Mouse (Mus musculus) kidney, adult 2 months (tissue): ENCODE data around the gene Drd1. TPM values are rescaled to one million over a fixed set of nuclear protein-coding genes. Genes with fewer than 3 reads are reported as not detected.

Experiments used
- DNase-seq: peaks from one replicate; pipeline ENCODE4 v3.0.0; 2021
- H3K27ac ChIP-seq: fragments of 200-500 bp; 2 replicates; pipeline ENCODE4 v1.5.1; 2012; ENCODE audit warnings: low read depth, low read length, control low read depth, inconsistent platforms; ENCODE audit not compliant: insufficient read depth
- H3K27me3 ChIP-seq: fragments of 200-500 bp; replicated peaks from 2 replicates; pipeline ENCODE4 v1.6.1; 2012; ENCODE audit warnings: mild to moderate bottlenecking, moderate library complexity, low read length, inconsistent platforms; ENCODE audit not compliant: control insufficient read depth, insufficient read depth
- H3K36me3 ChIP-seq: fragments of 200-500 bp; 2 replicates; pipeline ENCODE4 v1.6.1; 2012; ENCODE audit warnings: mild to moderate bottlenecking, moderate library complexity, low read length, inconsistent platforms; ENCODE audit not compliant: control insufficient read depth, insufficient read depth
- H3K4me1 ChIP-seq: fragments of 200-500 bp; 2 replicates; pipeline ENCODE4 v1.6.1; 2011; ENCODE audit warnings: low read length; ENCODE audit not compliant: control insufficient read depth, insufficient read depth
- H3K4me3 ChIP-seq: fragments of 200-500 bp; 2 replicates; pipeline ENCODE4 v1.5.1; 2011; ENCODE audit warnings: mild to moderate bottlenecking, low read depth, low read length, control low read depth; ENCODE audit not compliant: insufficient read depth
- CTCF ChIP-seq: fragments of 200-500 bp; conservative IDR thresholded peaks from 2 replicates; pipeline ENCODE4 v1.5.1; 2011; ENCODE audit warnings: low read depth, mild to moderate bottlenecking, control low read depth, low read length, moderate library complexity, mixed read lengths; ENCODE audit not compliant: insufficient read depth, insufficient read length
- POLR2A ChIP-seq: fragments of 200-500 bp; IDR thresholded peaks from one replicate; pipeline ENCODE4 v1.6.1; 2011; ENCODE audit warnings: low read depth, low read length, control low read depth
- WGBS: fragments of 180-500 bp; shearing (Covaris S2); methylation state at CpG from one replicate; pipeline ENCODE4 v1.1.7; 2018; 5-methylcytosine and 5-hydroxymethylcytosine counted together
- polyA plus RNA-seq: library from polyadenylated mRNA; depleted of rRNA; stranded (reverse); fragments of >200 nt; gene quantifications from 2 replicates; pipeline ENCODE4 v1.2.3, GENCODE M21; 2012

The Drd1 gene
- polyA plus RNA-seq, 1 experiment: 0.02 TPM

DNA sequence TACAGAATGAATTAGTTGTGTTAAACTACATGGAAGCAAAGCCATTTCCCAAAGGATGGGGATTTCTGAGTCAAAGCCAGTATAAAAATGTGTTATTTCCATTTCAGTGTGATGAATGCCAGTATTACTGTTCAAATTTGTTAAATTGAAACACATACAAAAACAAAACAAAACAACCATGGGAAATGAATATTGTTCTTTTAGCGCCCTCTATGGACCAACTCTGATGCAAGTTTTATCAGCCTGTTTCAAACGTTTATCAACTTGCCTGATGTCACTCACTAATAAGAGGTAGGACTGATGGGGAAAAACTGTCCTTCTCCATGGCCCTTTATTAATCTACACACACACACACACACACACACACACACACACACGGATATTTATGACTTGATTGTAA, 7.8 kb upstream of the Drd1 start:
- peak; percentile 37 for DNase-seq
- WGBS: 1% methylated on average over 3 of the region's 3 CpGs
- no peak for TF ChIP-seq POLR2A
- no peak overlapping the region for H3K4me3 ChIP-seq
- H3K4me1 ChIP-seq: no peaks in the 10 kb centered on the region; the same call in 1 of the 2 replicates
- no peaks in the 10 kb centered on the region for H3K27me3 ChIP-seq
- no peak overlapping the region for H3K27ac ChIP-seq
- H3K36me3 ChIP-seq: no peaks in the 10 kb centered on the region

DNA sequence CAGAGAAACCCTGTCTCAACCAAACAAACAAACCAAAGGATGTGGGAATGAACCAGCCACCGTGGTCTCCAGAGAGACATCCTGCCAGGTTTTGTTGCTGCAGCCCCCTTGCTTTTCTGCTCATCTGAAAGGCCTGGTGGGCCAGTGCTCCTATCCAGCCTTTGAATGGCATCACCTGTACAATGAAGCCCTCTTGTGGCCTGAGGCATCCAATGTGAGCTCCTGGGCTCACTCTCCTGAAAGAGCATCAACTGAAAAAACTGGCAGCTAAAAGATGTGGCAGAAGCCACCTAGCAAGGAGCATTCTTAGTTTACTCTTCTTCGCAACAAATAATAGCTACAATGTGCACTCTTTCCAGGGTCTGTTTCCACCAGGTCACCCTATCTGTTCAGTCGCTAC, 6.6 kb upstream of the Drd1 start:
- no peaks in the 10 kb centered on the region for H3K27me3 ChIP-seq
- no peak overlapping the region for H3K27ac ChIP-seq
- no peak overlapping the region for H3K4me3 ChIP-seq
- no peaks in the 10 kb centered on the region; the same call in 1 of the 2 replicates for H3K4me1 ChIP-seq
- H3K36me3 ChIP-seq: no peaks in the 10 kb centered on the region
- no peak for TF ChIP-seq POLR2A
- TF ChIP-seq CTCF: no peak
- 90% methylated on average over 3 of the region's 3 CpGs for WGBS
- DNase-seq: no peak

DNA sequence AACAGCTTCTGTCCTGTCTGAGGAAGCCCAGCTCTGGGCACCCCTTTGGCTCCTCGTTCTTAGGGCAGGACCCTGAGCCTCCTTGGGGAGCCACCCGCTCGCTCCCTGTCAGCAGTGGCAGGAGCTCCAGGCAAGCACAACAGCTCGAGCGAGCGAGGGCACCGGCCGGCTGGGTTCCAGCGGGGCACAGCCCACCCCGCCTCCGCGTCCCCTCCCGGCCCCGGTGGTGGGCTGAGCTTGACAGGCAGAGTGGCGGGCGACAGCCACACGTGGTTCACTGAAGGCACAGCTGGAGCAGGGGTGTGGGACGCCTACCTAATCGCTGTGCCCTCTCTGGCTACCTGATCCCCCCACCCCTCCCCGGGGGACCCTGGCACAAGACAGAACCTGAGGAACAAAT, 543 bp downstream of the Drd1 start:
- WGBS: 1% methylated on average over 17 of the region's 20 CpGs
- H3K27me3 ChIP-seq: no peaks in the 10 kb centered on the region
- H3K36me3 ChIP-seq: no peaks in the 10 kb centered on the region
- no peak overlapping the region for H3K27ac ChIP-seq
- no peaks in the 10 kb centered on the region for H3K4me1 ChIP-seq
- TF ChIP-seq POLR2A (no peak), CTCF (no peak)
- DNase-seq: no peak
- H3K4me3 ChIP-seq: no peak overlapping the region

DNA sequence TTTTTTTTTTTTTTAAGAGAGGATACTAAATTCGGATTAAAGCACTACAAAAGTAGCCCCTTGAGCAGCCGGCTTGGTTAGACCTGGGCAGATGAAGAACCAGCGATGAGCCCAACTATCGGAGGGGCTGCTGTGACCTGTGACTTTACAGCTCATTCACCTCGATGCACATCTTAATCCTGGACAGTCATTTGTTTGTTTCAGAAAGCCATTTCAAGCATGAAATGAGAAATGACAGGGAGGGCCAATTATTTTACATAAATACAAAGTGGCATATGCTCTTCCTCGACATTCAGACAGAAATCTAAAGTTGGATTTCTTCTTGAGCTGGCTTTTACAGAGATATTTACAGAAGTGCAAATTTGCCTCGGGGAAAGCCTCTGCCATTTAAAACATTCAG, 3.9 kb downstream of the Drd1 start:
- H3K36me3 ChIP-seq: no peaks in the 10 kb centered on the region
- no peak overlapping the region for H3K27ac ChIP-seq
- no peak for DNase-seq
- no peaks in the 10 kb centered on the region for H3K27me3 ChIP-seq
- TF ChIP-seq CTCF (no peak), POLR2A (no peak)
- 53% methylated on average over 7 of the region's 7 CpGs for WGBS
- H3K4me1 ChIP-seq: no peaks in the 10 kb centered on the region
- no peak overlapping the region for H3K4me3 ChIP-seq

DNA sequence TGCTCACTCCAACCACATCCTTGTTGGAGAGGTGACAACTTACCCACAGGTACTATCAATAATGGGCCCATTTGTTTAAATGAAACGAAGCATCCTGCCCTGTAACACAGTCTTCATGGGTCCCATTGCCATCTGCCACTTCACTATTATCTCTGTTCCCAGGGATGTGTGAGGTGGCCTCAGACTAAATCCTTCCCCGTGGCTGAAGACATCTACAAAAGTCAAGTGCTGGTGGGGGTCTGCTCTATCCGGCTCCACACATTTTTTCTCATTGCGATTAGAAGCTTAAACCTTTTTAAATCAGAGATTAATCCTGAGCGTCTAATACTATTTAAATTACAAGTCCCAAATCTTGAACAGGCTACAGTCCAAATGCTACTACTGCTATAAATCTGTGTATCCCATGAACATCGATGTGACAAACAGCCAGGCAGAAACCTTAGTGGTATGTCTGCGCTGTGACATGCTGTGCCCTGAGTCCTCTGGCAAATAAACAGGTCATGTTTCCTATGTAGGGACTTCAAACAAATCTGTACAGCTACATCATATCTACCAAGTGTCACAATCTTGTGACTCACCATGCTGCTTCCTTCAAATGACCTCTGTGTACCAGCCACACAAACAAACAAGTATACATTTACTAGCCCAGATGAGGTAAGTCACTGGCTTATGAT, 6.7 kb downstream of the Drd1 start:
- Histone ChIP-seq H3K36me3 (no peaks in the 10 kb centered on the region), H3K4me3 (no peak overlapping the region), H3K4me1 (no peaks in the 10 kb centered on the region), H3K27me3 (no peaks in the 10 kb centered on the region), H3K27ac (no peak overlapping the region)
- 75% methylated on average over 7 of the region's 7 CpGs for WGBS
- TF ChIP-seq CTCF (no peak), POLR2A (no peak)
- DNase-seq: no peak

DNA sequence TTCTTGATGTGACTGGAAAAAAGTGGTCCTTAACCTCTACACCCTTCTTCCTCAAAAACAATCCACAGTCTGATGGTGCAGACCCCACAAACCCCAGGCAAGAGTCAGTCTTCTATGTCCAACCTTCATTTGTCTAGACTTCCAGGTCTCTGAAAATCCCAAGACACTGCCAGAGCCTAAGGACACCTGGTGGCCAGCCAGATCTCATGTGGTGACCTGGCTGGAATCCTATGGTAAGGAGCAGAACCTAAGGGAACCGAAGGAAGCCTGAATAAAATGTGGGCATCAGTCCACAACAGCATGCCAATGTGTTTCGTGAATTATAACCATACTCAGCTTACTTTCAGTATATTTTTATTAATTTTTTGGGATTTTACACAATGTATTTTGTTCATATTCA, 15.2 kb downstream of the Drd1 start:
- Histone ChIP-seq H3K36me3 (no peaks in the 10 kb centered on the region), H3K27ac (no peak overlapping the region), H3K4me3 (no peak overlapping the region), H3K4me1 (no peaks in the 10 kb centered on the region), H3K27me3 (no peaks in the 10 kb centered on the region)
- 93% methylated on average over 2 of the region's 2 CpGs for WGBS
- no peak for TF ChIP-seq CTCF
- no peak for TF ChIP-seq POLR2A
- DNase-seq: no peak

DNA sequence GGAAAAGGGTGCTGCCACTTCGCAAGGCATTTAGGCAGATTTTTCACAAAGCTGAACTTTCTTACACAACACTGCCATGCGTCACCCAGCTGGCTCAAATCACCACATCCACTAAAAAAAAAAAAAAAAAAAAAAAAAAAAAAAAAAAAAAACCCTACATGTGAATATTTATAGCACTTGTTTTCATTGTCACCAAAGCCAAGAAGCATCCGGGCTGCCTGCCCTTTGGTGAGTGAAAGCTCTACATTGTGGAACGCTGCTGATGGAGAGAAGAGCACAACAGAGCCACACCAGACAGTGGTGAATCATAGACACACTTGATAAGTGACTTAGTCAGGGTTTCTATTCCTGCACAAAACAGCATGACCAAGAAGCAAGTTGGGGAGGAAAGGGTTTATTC, 17.6 kb downstream of the Drd1 start:
- no peak for TF ChIP-seq POLR2A
- no peak for TF ChIP-seq CTCF
- no peaks in the 10 kb centered on the region for H3K4me1 ChIP-seq
- DNase-seq: no peak
- H3K27me3 ChIP-seq: no peaks in the 10 kb centered on the region
- H3K36me3 ChIP-seq: no peaks in the 10 kb centered on the region
- H3K27ac ChIP-seq: no peak overlapping the region
- H3K4me3 ChIP-seq: no peak overlapping the region
- WGBS: 52% methylated on average over 4 of the region's 4 CpGs

DNA sequence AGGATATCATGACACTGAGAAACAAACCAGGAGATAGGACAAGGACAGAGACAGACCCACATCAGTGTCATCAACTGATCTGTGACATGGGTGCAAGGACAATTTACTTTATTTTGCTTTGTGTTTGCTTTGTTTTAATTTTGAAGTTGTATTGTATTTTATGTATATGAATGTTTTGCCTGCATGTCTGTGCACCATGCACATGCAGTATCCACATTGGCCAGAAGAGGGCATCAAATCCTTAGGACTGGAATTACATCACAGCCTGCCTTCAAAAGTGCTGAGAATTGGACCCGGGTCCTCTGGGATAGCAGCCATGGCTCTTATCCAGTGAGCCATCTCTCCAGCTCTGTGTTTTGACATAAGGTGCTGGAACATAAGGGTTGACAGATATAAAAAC, 20.0 kb downstream of the Drd1 start:
- H3K27me3 ChIP-seq: no peaks in the 10 kb centered on the region
- WGBS: 76% methylated on average over 1 of the region's 1 CpGs
- H3K36me3 ChIP-seq: no peaks in the 10 kb centered on the region
- H3K27ac ChIP-seq: no peak overlapping the region
- H3K4me3 ChIP-seq: no peak overlapping the region
- H3K4me1 ChIP-seq: no peaks in the 10 kb centered on the region
- TF ChIP-seq CTCF: peak; percentile 51
- no peak for TF ChIP-seq POLR2A
- DNase-seq: peak; percentile 8
